Mouse (Mus musculus) monocyte, adult 2 months (primary cell): Measurements from ENCODE around the gene Gm2a.
"Not testable (repeated sequence)": the region's sequence is repeated elsewhere in the genome, so short reads cannot be mapped to it uniquely, and the experiment has no call there.

Source experiments
- DNase-seq, 2 experiments: peaks; one replicate each; pipeline ENCODE4 v3.0.0; 2022; ENCODE audit warnings: low spot score in 2 of 2, low read depth in 1 of 2

Gene Gm2a

GRCm38 (mm10) chr11:55096731-55097462, 1.0 kb upstream of the Gm2a start:
- no peak for DNase-seq

- no peak for DNase-seq
Measured at GRCm38 (mm10) chr11:55098189-55098915, 437 bp downstream of the Gm2a start.

GRCm38 (mm10) chr11:55099019-55099771, 1.3 kb downstream of the Gm2a start:
- no peak for DNase-seq

- no peak for DNase-seq
Measured at GRCm38 (mm10) chr11:55099868-55100267, 2.0 kb downstream of the Gm2a start.

- DNase-seq, result no peak
Measured at GRCm38 (mm10) chr11:55102015-55102414, 4.1 kb downstream of the Gm2a start.

- DNase-seq, result no peak
Measured at GRCm38 (mm10) chr11:55103229-55103628, 5.3 kb downstream of the Gm2a start.

GRCm38 (mm10) chr11:55105389-55105788, 7.5 kb downstream of the Gm2a start:
- no peak for DNase-seq

- DNase-seq, result peak in 1 of 2 experiments; percentile 40
Measured at GRCm38 (mm10) chr11:55106636-55107035, 8.7 kb downstream of the Gm2a start.

GRCm38 (mm10) chr11:55109521-55110300, 11.8 kb downstream of the Gm2a start:
- no peak for DNase-seq

GRCm38 (mm10) chr11:55110566-55111169, 12.8 kb downstream of the Gm2a start:
- no peak for DNase-seq

GRCm38 (mm10) chr11:55113209-55113860, 15.4 kb downstream of the Gm2a start:
- peak; percentile 74 to 84 for DNase-seq

GRCm38 (mm10) chr11:55113861-55114250, 15.9 kb downstream of the Gm2a start:
- DNase-seq, result not testable (repeated sequence)

GRCm38 (mm10) chr11:55114291-55114690, 16.4 kb downstream of the Gm2a start:
- DNase-seq, result no peak

GRCm38 (mm10) chr11:55116004-55116403, 18.1 kb downstream of the Gm2a start:
- DNase-seq, result peak in 1 of 2 experiments; percentile 26

- DNase-seq, result no peak
Measured at GRCm38 (mm10) chr11:55117031-55117430, 19.1 kb downstream of the Gm2a start.

GRCm38 (mm10) chr11:55120279-55120678, 22.4 kb downstream of the Gm2a start:
- DNase-seq, result no peak

GRCm38 (mm10) chr11:55120821-55121271, 22.9 kb downstream of the Gm2a start:
- no peak for DNase-seq

- no peak for DNase-seq
Measured at GRCm38 (mm10) chr11:55121430-55121829, 23.5 kb downstream of the Gm2a start.

GRCm38 (mm10) chr11:55126663-55127062, 28.7 kb downstream of the Gm2a start:
- no peak for DNase-seq

GRCm38 (mm10) chr11:55127937-55128336, 30.0 kb downstream of the Gm2a start:
- no peak for DNase-seq
